Mouse (Mus musculus) embryo, embryonic 10.5 days (tissue): ENCODE results near the gene Olfr961.

Experiments
- DNase-seq: peaks from one replicate; pipeline ENCODE4 v3.0.0-alpha.2; 2015; ENCODE audit warnings: low spot score

Olfr961 gene

GRCm38 (mm10) chr9:39644785-39645184 lies at the start of gene Olfr961:
TSS of gene Olfr961 (plus strand) at chr9:39645085.
- no peak for DNase-seq

GRCm38 (mm10) chr9:39602536-39603332 lies 42.2 kb upstream of the Olfr961 start:
- DNase-seq, result peak; percentile 58

GRCm38 (mm10) chr9:39603333-39603845 lies 41.5 kb upstream of the Olfr961 start:
- peak; percentile 71 for DNase-seq

GRCm38 (mm10) chr9:39603999-39604453 lies 40.9 kb upstream of the Olfr961 start, which contains the start of gene AW551984:
TSS of gene AW551984 (minus strand) at chr9:39604403.
- DNase-seq, result peak; percentile 70

GRCm38 (mm10) chr9:39608497-39608896 lies 36.4 kb upstream of the Olfr961 start:
- DNase-seq, result no peak

GRCm38 (mm10) chr9:39610355-39610754 lies 34.5 kb upstream of the Olfr961 start, which contains the start of gene Olfr148:
TSS of gene Olfr148 (plus strand) at chr9:39610655.
- no peak for DNase-seq

- DNase-seq, result peak; percentile 48
These were observed 32.9 kb upstream of the Olfr961 start for GRCm38 (mm10) chr9:39611953-39612352.

- no peak for DNase-seq
These were observed 23.8 kb upstream of the Olfr961 start, which contains the start of gene Olfr960 for GRCm38 (mm10) chr9:39621073-39621472. TSS of gene Olfr960 (plus strand) at chr9:39621373.

GRCm38 (mm10) chr9:39623783-39624182 lies 21.1 kb upstream of the Olfr961 start:
- DNase-seq, result no peak

- DNase-seq, result no peak
These were observed 20.2 kb upstream of the Olfr961 start for GRCm38 (mm10) chr9:39624711-39625110.

- no peak for DNase-seq
These were observed 15.8 kb upstream of the Olfr961 start for GRCm38 (mm10) chr9:39629069-39629468.

- DNase-seq, result no peak
These were observed 10.8 kb upstream of the Olfr961 start for GRCm38 (mm10) chr9:39633913-39634594.

- no peak for DNase-seq
These were observed 2.5 kb downstream of the Olfr961 start for GRCm38 (mm10) chr9:39647382-39647781.

- DNase-seq, result no peak
These were observed 10.0 kb downstream of the Olfr961 start for GRCm38 (mm10) chr9:39654756-39655396.

- no peak for DNase-seq
These were observed 22.0 kb downstream of the Olfr961 start, which contains the start of gene Olfr963 for GRCm38 (mm10) chr9:39666905-39667304. TSS of gene Olfr963 (plus strand) at chr9:39667205.

GRCm38 (mm10) chr9:39669723-39670122 lies 24.8 kb downstream of the Olfr961 start:
- no peak for DNase-seq

GRCm38 (mm10) chr9:39674820-39675219 lies 29.9 kb downstream of the Olfr961 start:
- no peak for DNase-seq

- DNase-seq, result no peak
These were observed 33.7 kb downstream of the Olfr961 start for GRCm38 (mm10) chr9:39678557-39678956.

- DNase-seq, result no peak
These were observed 34.4 kb downstream of the Olfr961 start for GRCm38 (mm10) chr9:39679280-39679679.
